Mouse (Mus musculus) G1E (cell line): ENCODE measurements around the gene Hist1h2bg.
"Not testable (repeated sequence)": the region's sequence is repeated elsewhere in the genome, so short reads cannot be mapped to it uniquely, and the experiment has no call there.

Source experiments
- CTCF ChIP-seq: IDR thresholded peaks from 2 replicates; pipeline ENCODE4 v1.5.1; 2012; ENCODE audit warnings: low read depth, low read length, inconsistent platforms, mixed read lengths
- GATA2 ChIP-seq: IDR thresholded peaks from 2 replicates; pipeline ENCODE4 v1.6.1; 2012; ENCODE audit warnings: low read depth, low read length, inconsistent platforms, borderline replicate concordance

- not testable (repeated sequence) for TF ChIP-seq CTCF, GATA2
Measured at GRCm38 (mm10) chr13:23574546-23575170, 3.5 kb downstream of the Hist1h2bg start.
